Mouse (Mus musculus): ENCODE data around the gene Gm21394.
"Not testable (repeated sequence)": the region's sequence is repeated elsewhere in the genome, so short reads cannot be mapped to it uniquely, and the experiment has no call there.

Gm21394 gene

GRCm38 (mm10) chrY:84564807-84565206 lies at the start of gene Gm21394:
Gm21394 (minus strand) TSS chrY:84564907.
- not testable (repeated sequence) for DNase-seq (ENCODE audit: low read depth)
